ENCODE assay signal across 10 mouse cellular contexts in genomic region chr14:121338819-121339573, GRCm38 (mm10). TPM values are rescaled to one million over a fixed set of nuclear protein-coding genes. Genes with fewer than 3 reads are reported as not detected.
DNase-seq lines count a peak whose midpoint lies in the region; ATAC-seq lines count a peak whose summit lies in the region.
"Had no signal": no experiment of that assay in that cellular context is flagged by ENCODE, and none has a peak within 500 bp of the region (broad histone marks: within the 10 kb centered on the region; RNA-seq: fewer than 3 reads in every experiment).

No protein-coding gene starts in this region.

- H3K27me3 ChIP-seq in heart, embryonic 13.5 days (replicated peaks) = no peaks in the 10 kb centered on the region
- H3K27me3 ChIP-seq in lung, embryonic 15.5 days = no peaks in the 10 kb centered on the region
- no peaks in the 10 kb centered on the region for H3K27me3 ChIP-seq in kidney, embryonic 16.5 days (ENCODE audit: insufficient read depth, low read length)
- no peaks in the 10 kb centered on the region for H3K27me3 ChIP-seq in midbrain, embryonic 16.5 days (ENCODE audit: control insufficient read depth, insufficient read depth, low read depth, low read length)
- H3K27me3 ChIP-seq: liver, embryonic 15.5 days had no signal

- peak overlapping the region; percentile 24; the same call in 1 of the 2 replicates for H3K9ac ChIP-seq in heart, embryonic 13.5 days
- no peak overlapping the region for H3K9ac ChIP-seq in lung, embryonic 15.5 days
- no peak overlapping the region for H3K9ac ChIP-seq in kidney, embryonic 16.5 days (replicated peaks; ENCODE audit: low read length)
- H3K9ac ChIP-seq in midbrain, embryonic 16.5 days (ENCODE audit: low read depth, low read length) = no peak overlapping the region
- H3K9ac ChIP-seq: liver, embryonic 15.5 days had no signal

- H3K9me3 ChIP-seq in heart, embryonic 13.5 days = no peaks in the 10 kb centered on the region
- H3K9me3 ChIP-seq in lung, embryonic 15.5 days = no peaks in the 10 kb centered on the region
- H3K9me3 ChIP-seq in kidney, embryonic 16.5 days (ENCODE audit: low read length) = no peaks in the 10 kb centered on the region
- no peaks in the 10 kb centered on the region for H3K9me3 ChIP-seq in midbrain, embryonic 16.5 days (replicated peaks; ENCODE audit: control insufficient read depth, low read length, poor library complexity, severe bottlenecking)
- H3K9me3 ChIP-seq: liver, embryonic 15.5 days had no signal

- H3K36me3 ChIP-seq in heart, embryonic 13.5 days = peaks cover 32% of the 10 kb centered on the region
- H3K36me3 ChIP-seq in lung, embryonic 15.5 days = peaks cover 17% of the 10 kb centered on the region; the same call in 1 of the 2 replicates
- peaks cover 24% of the 10 kb centered on the region for H3K36me3 ChIP-seq in kidney, embryonic 16.5 days (ENCODE audit: insufficient read depth, low read length)
- no peaks in the 10 kb centered on the region for H3K36me3 ChIP-seq in midbrain, embryonic 16.5 days (ENCODE audit: control insufficient read depth, insufficient read depth, low read length)

- H3K4me3 ChIP-seq in heart, embryonic 13.5 days = no peak overlapping the region
- H3K4me3 ChIP-seq in lung, embryonic 15.5 days = no peak overlapping the region
- no peak overlapping the region for H3K4me3 ChIP-seq in kidney, embryonic 16.5 days (ENCODE audit: low read length)
- no peak overlapping the region for H3K4me3 ChIP-seq in midbrain, embryonic 16.5 days (ENCODE audit: low read depth, low read length)
- H3K4me3 ChIP-seq: liver, embryonic 15.5 days had no signal

- no peak overlapping the region for H3K4me2 ChIP-seq in heart, embryonic 13.5 days
- H3K4me2 ChIP-seq in lung, embryonic 15.5 days = no peak overlapping the region
- H3K4me2 ChIP-seq in kidney, embryonic 16.5 days (replicated peaks; ENCODE audit: low read depth, low read length) = no peak overlapping the region
- no peak overlapping the region for H3K4me2 ChIP-seq in midbrain, embryonic 16.5 days (ENCODE audit: low read length)
- H3K4me2 ChIP-seq: liver, embryonic 15.5 days had no signal

- 72% methylated on average over 18 of the region's 18 CpGs for WGBS in heart, embryonic 13.5 days
- WGBS in lung, embryonic 15.5 days = 59% methylated on average over 18 of the region's 18 CpGs
- 55% methylated on average over 18 of the region's 18 CpGs for WGBS in kidney, embryonic 16.5 days
- WGBS in midbrain, embryonic 16.5 days = 72% methylated on average over 18 of the region's 18 CpGs

- ATAC-seq in heart, embryonic 13.5 days (ENCODE audit: extremely low read depth, insufficient number of reproducible peaks, low FRiP score, low TSS enrichment) = 0 out of 2 replicates have a peak, but pooled peaks have one; percentile 15
- ATAC-seq in lung, embryonic 15.5 days (ENCODE audit: borderline replicate concordance, extremely low read depth, low FRiP score, low TSS enrichment) = peak; percentile 80; the same call in 1 of the 2 replicates
- peak; percentile 63 for ATAC-seq in kidney, embryonic 16.5 days (ENCODE audit: low FRiP score, low TSS enrichment)
- peak; percentile 44; the same call in 1 of the 2 replicates for ATAC-seq in midbrain, embryonic 16.5 days
- ATAC-seq in erythroid progenitor cell, adult 5-6 weeks (replicated peaks; ENCODE audit: low FRiP score, poor library complexity, severe bottlenecking) = no peak
- ATAC-seq: CD4-positive, CD25-positive, alpha-beta regulatory T cell, adult 4 months had no signal

- DNase-seq in heart, postnatal 14 days = no peak
- no peak for DNase-seq in lung, adult 18-20 months
- DNase-seq in frontal cortex, adult 2 months (ENCODE audit: extremely low spot score in 1 of 2, low spot score in 1 of 2) = no peak

- intact Hi-C loops in heart, postnatal 14 days (cut with DNase I) = no loop called here

- H3K27ac ChIP-seq in heart, embryonic 13.5 days (replicated peaks) = 0 out of 2 replicates have a peak overlapping the region, but pooled peaks have one; percentile 8
- H3K27ac ChIP-seq in lung, embryonic 15.5 days = peak overlapping the region; percentile 62; the same call in 1 of the 2 replicates
- no peak overlapping the region for H3K27ac ChIP-seq in kidney, embryonic 16.5 days (ENCODE audit: low read length)
- no peak overlapping the region for H3K27ac ChIP-seq in midbrain, embryonic 16.5 days (ENCODE audit: low read length)
- H3K27ac ChIP-seq: liver, embryonic 15.5 days had no signal

- H3K4me1 ChIP-seq in heart, embryonic 13.5 days = peaks cover 74% of the 10 kb centered on the region
- H3K4me1 ChIP-seq in lung, embryonic 15.5 days = peaks cover 40% of the 10 kb centered on the region
- H3K4me1 ChIP-seq in kidney, embryonic 16.5 days (ENCODE audit: insufficient read depth, low read length) = peaks cover 37% of the 10 kb centered on the region
- no peaks in the 10 kb centered on the region for H3K4me1 ChIP-seq in midbrain, embryonic 16.5 days (ENCODE audit: control insufficient read depth, insufficient read depth, low read length)

RNA-seq across cellular contexts. Expression of gene Stk24, which starts 40.8 kb away (rescaled TPM):
- polyA plus RNA-seq in heart, embryonic 13.5 days (2015; fragmentation: Nextera tagmentation; extraction: Ambion mirVana) = 29.7 and 30.8 TPM in 2 replicates
- 10 to 100 TPM; 68.0 to 69.3 TPM for total RNA-seq in heart, postnatal 14 days (2021)
- polyA plus RNA-seq in lung, embryonic 15.5 days (2015; fragmentation: Nextera tagmentation; extraction: Ambion mirVana) = 40.3 and 40.6 TPM in 2 replicates
- polyA plus RNA-seq in kidney, embryonic 16.5 days (2015; fragmentation: Nextera tagmentation; extraction: Ambion mirVana) = 34.8 and 38.0 TPM in 2 replicates
- 14.5 and 16.1 TPM in 2 replicates for polyA plus RNA-seq in midbrain, embryonic 16.5 days (2015; fragmentation: Nextera tagmentation; extraction: Ambion mirVana)
- polyA plus RNA-seq in frontal cortex, adult 2 months (2012; rRNA removed) = 30.9 and 32.3 TPM in 2 replicates
- 99.5 and 101 TPM in 2 replicates for total RNA-seq in erythroid progenitor cell, adult 5-6 weeks (2015; ENCODE audit: low replicate concordance)
- 62.0 and 77.4 TPM in 2 replicates for total RNA-seq in erythroid progenitor cell, adult 5-6 weeks (2017; ENCODE audit: low replicate concordance)

Comparison
In these comparisons a context has a peak if more than half of its experiments do, and no peak if none do; other contexts are left out.
1. H3K27ac ChIP-seq: peak in heart, embryonic 13.5 days (single experiment) and lung, embryonic 15.5 days (single experiment); none in kidney, embryonic 16.5 days (single experiment) and midbrain, embryonic 16.5 days (single experiment).